Mouse (Mus musculus) embryonic stem cell, embryonic (primary cell): Measurements from ENCODE around the gene Nav2.

ENCODE experiments used
- CTCF ChIA-PET, 4 experiments: fragments of 300-600 bp in 2 of 4; fragments of 350-600 bp in 2 of 4; sonication (Branson Sonifier 250); formaldehyde crosslinking; loops; one replicate each; lab custom pipeline; 2022; ENCODE audit warnings: inconsistent platforms in 2 of 4; lab: Charles Lee
- POLR2A ChIA-PET, 4 experiments: fragments of 300-600 bp in 2 of 4; fragments of 350-600 bp in 2 of 4; sonication (Branson Sonifier 250); formaldehyde crosslinking; loops; one replicate each; lab custom pipeline; 2022; ENCODE audit warnings: antibody characterized with exemption in 4 of 4, inconsistent platforms in 1 of 4; lab: Charles Lee

Gene Nav2

DNA sequence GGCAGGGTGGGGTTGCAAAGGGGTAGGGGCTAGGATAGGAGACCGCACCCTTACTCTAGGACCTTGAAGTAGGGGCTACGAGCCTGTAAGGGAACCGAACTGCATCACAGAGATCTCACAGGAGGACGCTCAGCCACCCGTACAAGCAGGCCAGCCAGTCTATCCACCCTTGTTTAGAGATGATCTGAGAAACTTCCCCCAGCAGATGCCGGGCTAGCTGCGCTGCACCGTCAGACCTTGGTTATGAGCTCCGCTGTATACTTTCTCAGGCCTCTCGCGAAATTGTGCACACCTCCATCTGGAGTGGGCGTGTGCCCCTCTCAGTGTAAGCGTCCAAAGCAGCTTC is 50.8 kb downstream of the Nav2 start:
- CTCF ChIA-PET = no interaction called here
- POLR2A ChIA-PET = interaction anchor here in 2 of 4 experiments (0.5 to 1.7 kb wide), 2 partner anchors 78 to 453 kb away, joined by 3 read pairs; partner anchors contain the start of gene E2f8 (in 1 of the 2)

DNA sequence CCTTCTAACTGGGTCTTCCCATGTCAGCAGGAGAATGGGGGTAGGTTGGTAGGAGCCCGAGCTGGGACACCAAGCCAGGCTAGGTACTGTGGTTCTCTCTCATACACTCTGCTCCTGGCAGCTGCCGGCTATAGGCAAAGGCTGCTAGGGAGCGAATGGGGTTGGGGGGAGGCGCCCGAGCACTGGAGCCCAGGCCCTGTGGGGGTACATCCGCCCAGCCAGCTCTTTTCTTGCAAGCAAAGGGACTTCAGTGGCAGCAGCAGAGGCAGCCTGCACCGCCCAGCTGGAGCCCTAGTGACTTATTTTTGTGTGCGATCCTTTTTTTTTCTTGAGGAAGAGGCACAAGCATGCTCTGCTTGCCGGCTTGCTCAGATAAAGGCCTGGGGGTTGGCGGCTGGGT is 51.6 kb downstream of the Nav2 start:
- POLR2A ChIA-PET = no interaction called here
- CTCF ChIA-PET = interaction anchor here in 2 of 4 experiments (0.6 to 0.7 kb wide), 2 partner anchors 88 to 1545 kb away, joined by 3 to 15 read pairs; no protein-coding TSS in a partner anchor

DNA sequence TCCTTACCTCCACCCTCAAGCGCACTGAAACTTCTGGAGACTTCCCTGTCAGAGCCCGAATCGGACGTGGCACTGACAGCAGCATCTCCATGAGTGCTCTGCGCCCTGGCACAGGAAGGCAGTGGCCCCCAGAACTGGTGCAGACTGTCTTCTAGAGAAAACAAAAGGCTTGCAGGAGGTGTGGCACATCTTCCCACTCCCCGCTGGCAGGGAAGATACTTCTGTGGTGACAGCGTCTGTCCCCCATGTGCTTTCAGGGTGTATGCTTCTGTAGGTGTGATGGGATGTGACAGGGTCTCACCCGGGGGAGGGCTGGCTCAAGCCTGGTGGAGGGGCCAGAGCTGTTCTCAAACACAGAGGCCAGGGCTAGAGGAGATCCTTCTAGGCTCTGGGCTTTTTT is 53.0 kb downstream of the Nav2 start:
- POLR2A ChIA-PET = no interaction called here

DNA sequence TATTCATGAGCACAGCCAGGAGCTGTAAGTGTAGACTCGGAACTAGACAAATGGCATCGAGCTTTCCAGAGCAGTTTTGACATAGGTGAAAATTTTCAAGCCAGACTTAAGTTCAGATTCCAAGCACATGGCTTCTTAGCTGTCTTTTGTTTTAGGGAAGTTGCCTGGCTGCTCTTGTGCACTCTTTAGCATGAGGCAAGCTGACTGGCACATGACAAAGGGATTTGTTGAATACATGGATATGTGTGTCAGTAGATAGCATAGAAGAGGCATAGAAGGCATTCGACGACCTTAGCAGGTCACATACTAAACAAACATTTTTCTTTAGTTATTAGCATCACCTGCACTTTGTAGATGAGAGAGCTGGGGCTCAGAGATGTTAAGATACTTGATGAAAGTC is 53.4 kb downstream of the Nav2 start:
- POLR2A ChIA-PET = no interaction called here
- CTCF ChIA-PET = interaction anchor here in 2 of 4 experiments (0.6 to 0.9 kb wide), 2 partner anchors 34 to 230 kb away, joined by 3 read pairs; no protein-coding TSS in a partner anchor

More for the DNA sequence above, 53.0 kb downstream of the Nav2 start:
- CTCF ChIA-PET = interaction anchor here in 1 of 4 experiments (0.6 kb wide), 1 partner anchor 230 kb away, joined by 3 read pairs; no protein-coding TSS in a partner anchor

DNA sequence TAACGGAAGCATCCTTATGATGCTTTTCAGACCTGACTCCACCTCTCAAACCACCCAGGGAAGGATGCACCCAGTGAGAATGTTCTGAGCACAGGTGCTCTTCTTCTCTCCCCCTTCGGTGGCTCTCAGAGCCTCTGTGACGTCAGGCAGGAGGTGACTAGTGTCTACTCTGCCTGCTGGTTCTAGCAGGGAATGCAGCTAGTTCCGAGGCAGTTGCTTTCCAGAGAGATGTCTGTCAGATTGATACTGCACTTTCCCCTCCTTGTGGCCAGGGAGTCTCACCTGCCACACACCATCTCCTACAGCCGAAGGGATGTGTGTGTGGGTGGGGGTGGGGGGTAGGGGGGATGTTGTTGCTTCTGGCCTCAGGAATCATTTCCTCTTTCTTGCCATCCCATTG is 54.6 kb downstream of the Nav2 start:
- ChIA-PET POLR2A (interaction anchor here in 1 of 4 experiments (0.7 to 1.4 kb wide), 2 partner anchors 10 to 15 kb away, joined by 3 read pairs; no protein-coding TSS in a partner anchor), CTCF (interaction anchor here in 1 of 4 experiments (0.9 kb wide), 1 partner anchor 35 kb away, joined by 3 read pairs; no protein-coding TSS in a partner anchor)

DNA sequence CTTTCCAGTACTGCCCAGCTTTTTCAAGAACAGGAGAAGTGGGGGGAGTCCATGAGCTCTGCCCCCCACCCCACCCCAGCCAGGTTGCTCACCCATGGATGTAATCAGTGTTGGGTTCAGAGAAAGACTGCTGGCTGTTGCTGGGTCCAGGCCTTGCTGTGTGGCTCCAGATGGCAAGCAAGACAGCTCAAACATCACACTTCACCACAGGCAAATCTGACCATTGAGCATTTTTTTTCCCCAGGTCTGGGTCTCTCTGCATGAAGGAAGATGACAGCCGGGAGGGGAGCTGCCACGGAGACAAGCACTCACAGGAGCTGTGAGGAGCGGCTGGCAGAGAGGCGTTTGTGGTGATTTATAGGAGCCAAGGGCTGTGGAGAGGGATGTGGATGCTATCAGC is 55.0 kb downstream of the Nav2 start:
- CTCF ChIA-PET = interaction anchor here in 1 of 4 experiments (0.5 kb wide), 1 partner anchor 36 kb away, joined by 3 read pairs; no protein-coding TSS in a partner anchor

DNA sequence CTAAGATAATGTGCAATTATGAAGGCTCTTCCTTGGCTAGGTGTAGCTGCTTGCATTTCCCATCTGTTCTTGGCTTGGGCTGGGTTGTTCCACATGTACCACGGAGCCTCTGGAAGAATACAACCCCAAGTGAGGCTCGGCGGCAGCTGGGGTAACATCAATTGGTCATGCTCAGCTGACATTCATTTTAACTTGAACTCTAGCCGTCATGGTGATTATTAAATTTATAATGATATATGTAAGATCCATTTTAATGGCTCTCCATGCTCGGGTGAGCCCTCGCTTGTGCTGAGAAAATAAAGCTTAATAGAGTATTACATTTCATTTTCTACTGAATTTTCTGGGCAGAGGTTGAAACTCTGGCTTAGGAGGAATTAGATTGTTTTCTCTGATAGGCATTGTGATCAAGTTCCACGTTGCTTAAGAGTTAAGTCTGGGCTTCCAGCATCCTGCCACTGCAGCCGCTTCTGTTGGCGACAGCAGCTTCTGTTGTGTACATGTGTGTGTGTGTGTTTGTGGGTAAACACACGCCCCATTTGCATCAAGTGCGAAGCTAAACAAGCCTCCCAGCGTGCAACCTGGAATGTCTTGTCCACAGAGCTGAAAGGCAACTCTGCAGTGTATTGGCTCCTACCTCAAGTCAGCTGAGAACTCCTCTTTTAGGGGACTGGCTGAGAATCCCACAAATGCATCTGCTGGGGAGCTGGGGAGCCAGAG is 57.4 kb downstream of the Nav2 start:
- ChIA-PET POLR2A (interaction anchor here in 1 of 4 experiments (0.9 kb wide), 1 partner anchor 8 kb away, joined by 3 read pairs; no protein-coding TSS in a partner anchor), CTCF (no interaction called here)

More for the DNA sequence above, 55.0 kb downstream of the Nav2 start:
- POLR2A ChIA-PET = interaction anchor here in 1 of 4 experiments (0.7 to 1.4 kb wide), 2 partner anchors 10 to 14 kb away, joined by 3 read pairs; no protein-coding TSS in a partner anchor

DNA sequence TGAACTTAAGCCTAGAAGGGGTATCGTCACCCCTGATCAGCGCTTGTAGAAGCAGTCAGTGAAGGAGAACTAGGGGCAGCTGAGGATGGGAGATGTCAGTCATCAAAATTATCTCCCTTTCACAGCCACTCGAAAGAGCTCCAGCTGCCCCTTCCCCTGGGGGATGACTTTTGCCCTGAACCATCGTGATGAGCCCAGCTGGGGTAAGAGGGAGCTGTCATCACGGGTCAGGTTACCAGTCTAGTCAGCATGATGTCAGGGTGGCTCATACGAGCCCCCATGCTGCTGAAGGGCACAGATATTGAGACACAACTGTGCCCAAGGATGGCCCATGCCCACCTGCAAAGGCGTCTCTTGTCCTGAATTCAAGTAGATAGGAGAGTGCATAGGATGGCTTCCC is 72.5 kb downstream of the Nav2 start:
- POLR2A ChIA-PET = interaction anchor here in 1 of 4 experiments (0.5 kb wide), 1 partner anchor 196 kb away, joined by 6 read pairs; no protein-coding TSS in a partner anchor
- CTCF ChIA-PET = interaction anchor here in 1 of 4 experiments (0.6 kb wide), 1 partner anchor 31 kb away, joined by 3 read pairs; no protein-coding TSS in a partner anchor

DNA sequence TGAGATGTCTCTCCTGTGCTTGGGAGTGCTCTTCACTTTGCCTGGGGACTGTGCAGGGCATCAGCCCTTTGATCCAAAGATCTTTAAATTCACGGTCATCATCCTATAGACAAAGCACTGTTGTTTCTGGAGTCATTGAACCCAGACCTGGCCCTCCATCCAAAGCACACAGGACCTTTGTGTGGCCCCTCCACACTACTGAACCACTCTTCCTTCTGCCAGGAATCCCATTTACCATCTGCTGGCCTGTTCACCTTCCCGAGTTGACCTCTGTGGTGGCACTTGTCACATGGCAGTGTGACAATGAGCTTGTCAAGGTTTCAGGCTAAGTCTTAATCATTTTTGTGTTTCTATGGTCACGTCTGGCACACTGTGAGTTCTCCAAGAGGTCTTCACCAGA is 73.3 kb downstream of the Nav2 start:
- CTCF ChIA-PET = no interaction called here
- POLR2A ChIA-PET = no interaction called here

DNA sequence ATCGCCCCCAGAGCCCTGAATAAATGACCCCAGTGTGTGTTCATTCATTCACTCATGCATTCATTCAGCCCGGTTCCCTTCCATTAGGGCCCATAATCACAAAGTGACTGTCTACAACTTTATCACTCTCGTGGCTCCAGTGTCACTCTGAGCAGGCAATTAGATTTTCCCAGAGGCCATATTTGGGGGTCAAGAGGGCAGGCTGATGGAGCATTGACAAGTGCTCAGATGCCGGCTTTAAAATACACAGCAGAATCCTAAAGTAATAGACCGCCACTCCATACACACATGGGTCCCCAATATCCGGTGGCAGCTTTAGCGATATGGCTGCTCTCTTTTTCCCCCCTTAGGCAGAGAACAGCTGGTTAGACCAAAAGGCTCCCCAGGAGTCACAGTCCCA is 74.1 kb downstream of the Nav2 start:
- ChIA-PET CTCF (no interaction called here), POLR2A (no interaction called here)

DNA sequence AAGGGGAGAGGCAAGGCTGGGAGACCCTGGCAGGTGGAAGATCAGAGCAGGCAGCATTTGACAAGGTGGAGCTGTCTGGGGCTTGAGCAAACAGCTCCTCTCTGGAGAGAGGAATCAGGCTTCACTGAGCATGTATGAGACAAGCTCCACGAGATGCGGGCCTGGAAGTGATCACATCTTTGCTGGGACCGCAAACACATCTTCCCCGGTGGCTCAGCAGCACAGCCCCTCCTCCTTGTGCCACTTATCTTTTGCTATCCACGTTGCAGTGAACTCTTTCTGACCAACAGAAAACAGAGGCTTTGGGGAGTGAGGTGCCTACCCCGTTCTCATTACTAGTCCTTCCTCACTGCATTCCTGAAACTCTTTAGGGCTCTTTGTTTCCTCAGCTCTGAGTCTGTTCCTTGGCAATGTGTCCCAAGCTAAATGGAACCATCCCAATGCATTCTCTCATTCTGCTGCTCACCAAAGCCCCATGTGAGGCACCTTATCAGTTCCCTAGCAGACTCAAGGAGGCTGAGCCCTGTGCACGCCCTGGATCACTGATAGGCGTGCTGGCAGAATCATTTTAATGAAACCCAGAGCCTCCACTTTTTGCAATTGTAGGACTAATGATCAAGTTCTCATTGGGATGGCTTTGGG is 83.5 kb downstream of the Nav2 start:
- ChIA-PET POLR2A (no interaction called here), CTCF (interaction anchor here in 1 of 4 experiments (1.2 kb wide), 1 partner anchor 20 kb away, joined by 4 read pairs; no protein-coding TSS in a partner anchor)

DNA sequence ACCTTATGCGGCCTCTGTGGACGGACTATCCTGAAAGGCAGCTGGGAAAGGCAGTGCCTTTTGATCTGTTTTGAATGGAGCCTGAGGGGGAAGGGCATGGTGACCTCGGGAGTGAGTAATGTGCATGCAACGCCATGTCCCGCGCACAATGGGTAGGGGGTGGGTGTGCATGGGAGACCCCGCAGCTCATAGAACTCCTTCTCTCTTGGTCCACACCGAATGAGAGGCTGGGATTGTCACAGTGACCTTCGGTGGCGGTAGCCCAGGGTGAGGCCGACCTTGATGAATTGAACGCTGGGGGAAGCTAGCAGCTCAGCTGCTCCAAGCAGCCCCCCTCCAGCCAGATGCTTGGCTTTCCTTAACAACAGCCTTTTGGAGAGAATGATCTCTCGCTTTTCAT is 86.7 kb downstream of the Nav2 start:
- CTCF ChIA-PET = interaction anchor here in 1 of 4 experiments (0.6 kb wide), 1 partner anchor 111 kb away, joined by 3 read pairs; no protein-coding TSS in a partner anchor
- POLR2A ChIA-PET = interaction anchor here in 2 of 4 experiments (1.2 kb wide), 2 partner anchors 76 to 117 kb away, joined by 3 to 5 read pairs; no protein-coding TSS in a partner anchor

DNA sequence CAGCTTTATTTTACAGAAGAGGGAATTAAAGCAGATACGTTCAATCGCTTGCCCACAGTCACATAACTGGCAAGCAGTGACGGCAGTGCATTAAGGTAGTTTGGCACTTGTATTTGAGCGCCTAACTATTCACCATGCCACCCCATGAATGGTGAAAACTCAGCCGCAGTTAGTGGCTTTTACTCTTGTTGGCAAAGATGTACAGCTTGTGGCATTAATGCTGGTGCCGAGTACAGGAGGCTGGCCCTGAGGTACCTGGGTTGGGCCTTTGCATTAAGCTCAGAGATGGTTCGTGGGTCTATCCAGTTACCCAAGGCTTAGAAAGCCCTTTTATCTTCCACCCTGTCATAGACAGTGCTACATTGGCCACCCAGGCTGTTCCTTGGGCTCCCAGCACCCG is 87.2 kb downstream of the Nav2 start:
- CTCF ChIA-PET = no interaction called here
- POLR2A ChIA-PET = interaction anchor here in 2 of 4 experiments (1.2 kb wide), 2 partner anchors 76 to 118 kb away, joined by 3 to 5 read pairs; no protein-coding TSS in a partner anchor

DNA sequence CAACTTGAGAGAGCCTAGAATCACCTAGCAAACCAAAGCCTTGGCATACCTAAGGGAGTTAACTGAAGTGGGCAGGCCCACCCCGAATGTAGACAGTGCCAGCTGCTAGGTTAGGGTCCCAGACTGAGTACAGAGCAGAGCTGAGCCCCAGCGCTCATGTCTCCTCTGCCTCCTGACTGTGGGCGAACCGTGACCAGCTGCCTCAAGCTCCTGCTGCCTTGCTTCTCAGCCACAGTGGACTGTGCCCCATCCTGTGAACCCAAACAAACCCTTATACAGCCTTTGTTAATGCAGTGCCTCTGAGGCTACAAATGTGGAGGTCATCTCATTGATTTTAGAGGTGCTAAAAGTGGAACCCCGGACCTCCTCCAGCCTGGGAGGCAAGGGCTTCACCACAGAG is 88.3 kb downstream of the Nav2 start:
- ChIA-PET POLR2A (no interaction called here), CTCF (no interaction called here)

DNA sequence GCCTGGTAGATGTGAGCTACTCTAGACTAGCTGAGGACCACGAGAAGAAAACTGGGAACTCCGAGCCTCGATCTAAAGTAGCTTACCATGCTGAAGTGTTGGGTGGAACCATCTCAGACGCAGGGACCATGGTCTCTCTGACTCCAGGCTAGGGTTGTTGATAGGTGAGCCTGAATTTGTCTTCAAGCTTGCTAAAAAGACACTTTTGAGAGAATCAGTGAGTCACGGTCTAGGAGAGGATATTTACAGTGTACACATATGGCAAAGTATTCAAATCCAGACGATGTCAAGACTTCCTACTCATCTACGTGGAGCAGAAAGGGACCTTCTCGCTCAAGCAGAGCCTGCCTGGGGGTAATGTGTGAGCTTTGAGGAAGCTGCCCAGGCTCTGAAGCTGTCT is 89.6 kb downstream of the Nav2 start:
- POLR2A ChIA-PET = interaction anchor here in 1 of 4 experiments (0.6 kb wide), 1 partner anchor 51 kb away, joined by 9 read pairs; no protein-coding TSS in a partner anchor
- CTCF ChIA-PET = no interaction called here

DNA sequence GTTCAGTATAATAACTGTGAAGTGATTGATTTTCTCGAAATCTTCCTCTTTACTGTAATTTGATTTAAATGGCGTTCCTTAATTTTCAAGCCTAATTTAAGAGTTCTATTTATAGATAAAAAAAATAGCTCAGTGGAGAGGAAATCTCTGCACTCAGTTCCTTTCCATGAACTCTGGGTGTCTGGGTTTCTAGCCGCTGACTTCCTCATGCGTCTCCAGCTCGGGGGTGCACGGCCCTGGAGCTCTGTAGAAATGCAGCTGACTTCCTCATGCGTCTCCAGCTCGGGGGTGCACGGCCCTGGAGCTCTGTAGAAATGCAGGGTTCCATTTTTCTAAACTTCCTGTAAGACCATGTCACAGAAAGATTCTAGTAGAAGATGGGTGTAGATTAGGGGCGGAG is 90.1 kb downstream of the Nav2 start:
- POLR2A ChIA-PET = interaction anchor here in 1 of 4 experiments (0.6 kb wide), 1 partner anchor 52 kb away, joined by 9 read pairs; no protein-coding TSS in a partner anchor
- CTCF ChIA-PET = no interaction called here

DNA sequence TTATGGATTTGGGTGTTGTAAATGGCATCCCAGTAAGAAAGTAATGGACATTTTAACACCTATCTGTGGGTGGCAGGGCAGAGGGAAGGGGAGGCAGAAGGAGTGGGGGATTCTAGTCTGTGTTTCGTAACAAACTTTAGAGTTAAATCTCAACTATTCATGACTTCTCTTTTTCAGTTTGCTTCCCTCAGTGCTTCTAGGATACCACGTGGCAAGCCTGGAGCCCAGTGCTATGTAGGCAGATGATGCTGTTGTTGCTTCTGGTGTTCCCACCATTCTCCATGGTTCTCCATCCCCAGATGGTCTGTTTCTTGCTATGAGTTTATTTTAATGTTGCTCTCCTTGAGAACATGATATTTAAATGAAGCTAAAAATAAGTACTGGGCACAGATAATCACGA is 92.3 kb downstream of the Nav2 start:
- ChIA-PET POLR2A (no interaction called here), CTCF (interaction anchor here in 1 of 4 experiments (0.6 kb wide), 1 partner anchor 62 kb away, joined by 3 read pairs; no protein-coding TSS in a partner anchor)

DNA sequence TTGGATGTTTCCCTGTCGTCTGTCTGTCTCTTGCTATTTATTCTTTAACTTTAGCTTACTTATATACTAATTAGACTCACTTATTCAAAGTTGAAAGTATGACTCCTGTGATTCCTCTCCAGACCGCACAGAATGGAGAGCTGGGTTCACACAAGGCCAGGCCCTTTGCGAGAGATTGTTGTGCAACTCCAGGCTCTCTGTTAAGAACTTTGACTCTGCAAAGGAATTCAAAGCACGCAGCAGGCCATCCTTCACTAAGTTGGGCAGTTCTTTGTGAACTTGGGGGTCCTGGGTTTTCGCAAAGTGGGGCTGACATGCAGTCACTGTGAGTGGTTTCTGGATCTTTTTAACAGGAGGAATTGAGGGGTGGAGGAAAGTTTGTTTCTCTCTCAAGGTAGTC is 95.9 kb downstream of the Nav2 start:
- ChIA-PET POLR2A (no interaction called here), CTCF (no interaction called here)

DNA sequence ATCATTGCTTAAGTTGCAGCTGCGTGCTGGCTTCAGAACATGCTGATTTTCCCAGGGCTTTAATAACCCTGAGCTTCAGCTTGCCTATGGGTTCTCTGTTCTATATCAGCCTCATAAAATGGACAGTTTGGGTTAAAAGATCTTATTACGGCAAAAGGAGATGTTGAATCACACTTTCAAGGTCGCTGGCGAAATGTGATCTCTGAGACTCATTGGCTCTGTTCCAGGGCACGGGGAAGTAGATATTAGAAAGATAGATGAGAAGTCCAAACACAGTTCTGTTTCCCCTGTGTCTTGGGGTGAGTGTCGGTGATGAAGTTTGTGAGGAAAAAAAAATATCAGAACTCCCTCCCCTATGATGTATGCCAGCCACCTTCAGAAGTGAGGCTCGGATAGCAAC is 98.4 kb downstream of the Nav2 start:
- ChIA-PET CTCF (no interaction called here), POLR2A (no interaction called here)
